In the genomic region with DNA sequence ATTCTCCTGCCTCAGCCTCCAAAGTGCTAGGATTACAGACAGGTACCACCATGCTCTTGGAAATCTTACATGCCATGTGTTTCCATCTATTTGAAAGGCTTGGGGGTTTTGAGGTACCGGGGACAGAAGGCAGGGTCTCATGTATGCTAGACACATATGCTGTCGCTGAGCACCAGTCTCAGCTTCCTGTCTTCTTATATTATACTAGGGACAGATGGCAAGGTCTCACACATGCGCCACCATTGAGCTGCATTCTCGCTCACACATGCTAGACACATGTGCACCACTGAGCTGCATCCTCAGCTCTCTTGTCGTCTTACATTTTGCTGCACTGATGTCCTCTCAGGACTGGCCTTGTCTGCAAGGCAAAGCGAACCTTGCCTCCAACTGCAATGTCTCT, we compare ENCODE assay signal across 17 mouse cellular contexts. TPM values are rescaled to one million over a fixed set of nuclear protein-coding genes. Genes with fewer than 3 reads are reported as not detected.
A peak's percentile ranks its signal among the peaks of the same experiment; 100 is the strongest.
DNase-seq lines count a peak whose midpoint lies in the region; ATAC-seq and TF ChIP-seq lines count a peak whose summit lies in the region.
"Had no signal": no experiment of that assay in that cellular context is flagged by ENCODE, and none has a peak within 500 bp of the region (broad histone marks: within the 10 kb centered on the region; RNA-seq: fewer than 3 reads in every experiment).

No protein-coding gene starts in this region.

- DNase-seq in heart, adult 2 months: no peak
- no peak for DNase-seq in heart, postnatal 25 days (ENCODE audit: low spot score)
- DNase-seq in limb, embryonic 10.5 days (ENCODE audit: low spot score): no peak
- DNase-seq in embryo, embryonic 9.5 days (ENCODE audit: extremely low spot score): no peak
- DNase-seq: thymus, postnatal 14 days had no signal

- no peak for TF ChIP-seq EP300 in heart, adult 2 months (IDR thresholded peaks at IDR 0.05; ENCODE audit: insufficient read depth, low read depth, low read length)

- no peak overlapping the region for H3K4me3 ChIP-seq in heart, adult 2 months
- no peak overlapping the region for H3K4me3 ChIP-seq in limb, embryonic 15.5 days
- no peak overlapping the region for H3K4me3 ChIP-seq in limb, embryonic 10.5 days
- no peak overlapping the region for H3K4me3 ChIP-seq in neural tube, embryonic 13.5 days
- H3K4me3 ChIP-seq in neural tube, embryonic 15.5 days (replicated peaks): no peak overlapping the region
- no peak overlapping the region for H3K4me3 ChIP-seq in stomach, embryonic 16.5 days (replicated peaks; ENCODE audit: low read length)
- H3K4me3 ChIP-seq: embryonic facial prominence, embryonic 13.5 days; kidney, embryonic 15.5 days; layer of hippocampus, adult 2 months; liver, embryonic 13.5 days had no signal

- H3K27ac ChIP-seq in heart, adult 2 months: peak overlapping the region; percentile 44
- peak overlapping the region; percentile 6; the same call in 1 of the 2 replicates for H3K27ac ChIP-seq in limb, embryonic 15.5 days
- H3K27ac ChIP-seq in limb, embryonic 10.5 days: no peak overlapping the region
- no peak overlapping the region; the same call in 1 of the 2 replicates for H3K27ac ChIP-seq in neural tube, embryonic 13.5 days (replicated peaks)
- H3K27ac ChIP-seq in neural tube, embryonic 15.5 days (replicated peaks): no peak overlapping the region
- H3K27ac ChIP-seq in stomach, embryonic 16.5 days (ENCODE audit: low read length): peak overlapping the region; percentile 8; the same call in 1 of the 2 replicates
- H3K27ac ChIP-seq: embryonic facial prominence, embryonic 13.5 days; kidney, embryonic 15.5 days; layer of hippocampus, adult 2 months; liver, embryonic 13.5 days had no signal

- intact Hi-C loops in heart, adult 2 months (cut with DNase I): no loop called here
- intact Hi-C loops in heart, postnatal 25 days (cut with DNase I): no loop called here

- no peak overlapping the region for H3K9ac ChIP-seq in heart, adult 2 months (ENCODE audit: low read depth, low read length)
- H3K9ac ChIP-seq in limb, embryonic 15.5 days: no peak overlapping the region
- no peak overlapping the region for H3K9ac ChIP-seq in neural tube, embryonic 13.5 days
- no peak overlapping the region for H3K9ac ChIP-seq in neural tube, embryonic 15.5 days (replicated peaks)
- no peak overlapping the region for H3K9ac ChIP-seq in stomach, embryonic 16.5 days (ENCODE audit: low read length)
- H3K9ac ChIP-seq: embryonic facial prominence, embryonic 13.5 days; kidney, embryonic 15.5 days; liver, embryonic 13.5 days had no signal

- no peak for TF ChIP-seq POLR2A in heart, adult 2 months (IDR thresholded peaks at IDR 0.05; ENCODE audit: insufficient read depth, low read depth, low read length)

- no peak overlapping the region for H3K4me2 ChIP-seq in limb, embryonic 15.5 days
- H3K4me2 ChIP-seq in neural tube, embryonic 13.5 days: no peak overlapping the region
- no peak overlapping the region for H3K4me2 ChIP-seq in neural tube, embryonic 15.5 days
- H3K4me2 ChIP-seq in stomach, embryonic 16.5 days (ENCODE audit: low read depth, low read length): no peak overlapping the region
- H3K4me2 ChIP-seq: kidney, embryonic 15.5 days; liver, embryonic 13.5 days had no signal

- H3K79me2 ChIP-seq in heart, adult 2 months (replicated peaks; ENCODE audit: control insufficient read depth, insufficient read depth, low read length): no peaks in the 10 kb centered on the region

- no peak for TF ChIP-seq CTCF in heart, adult 2 months (IDR thresholded peaks at IDR 0.05)

- no peak for ATAC-seq in limb, embryonic 15.5 days (ENCODE audit: insufficient number of reproducible peaks, low FRiP score, low TSS enrichment, low read depth)
- ATAC-seq in neural tube, embryonic 13.5 days (ENCODE audit: low read depth): peak; percentile 71; the same call in 1 of the 2 replicates
- no peak for ATAC-seq in neural tube, embryonic 15.5 days (ENCODE audit: low FRiP score)
- ATAC-seq in stomach, embryonic 16.5 days (ENCODE audit: insufficient read depth, low FRiP score): no peak

- peaks cover 10% of the 10 kb centered on the region for H3K4me1 ChIP-seq in heart, adult 2 months (ENCODE audit: control insufficient read depth, insufficient read depth, low read length)
- H3K4me1 ChIP-seq in limb, embryonic 15.5 days: peaks cover 11% of the 10 kb centered on the region
- peaks cover 8% of the 10 kb centered on the region for H3K4me1 ChIP-seq in limb, embryonic 10.5 days
- peaks cover 23% of the 10 kb centered on the region for H3K4me1 ChIP-seq in neural tube, embryonic 13.5 days (replicated peaks)
- H3K4me1 ChIP-seq in neural tube, embryonic 15.5 days: peaks cover 20% of the 10 kb centered on the region
- peaks cover 19% of the 10 kb centered on the region for H3K4me1 ChIP-seq in stomach, embryonic 16.5 days (ENCODE audit: control insufficient read depth, insufficient read depth, low read length)

- no peaks in the 10 kb centered on the region for H3K9me3 ChIP-seq in limb, embryonic 15.5 days
- no peaks in the 10 kb centered on the region for H3K9me3 ChIP-seq in limb, embryonic 10.5 days (replicated peaks)
- no peaks in the 10 kb centered on the region for H3K9me3 ChIP-seq in neural tube, embryonic 13.5 days
- no peaks in the 10 kb centered on the region for H3K9me3 ChIP-seq in neural tube, embryonic 15.5 days (replicated peaks)
- no peaks in the 10 kb centered on the region for H3K9me3 ChIP-seq in stomach, embryonic 16.5 days (replicated peaks; ENCODE audit: control insufficient read depth, low read length)
- H3K9me3 ChIP-seq: embryonic facial prominence, embryonic 13.5 days; G1E; kidney, embryonic 15.5 days; liver, embryonic 13.5 days had no signal

- 78% methylated on average over 6 of the region's 6 CpGs for WGBS in heart, adult 2 months
- WGBS in limb, embryonic 15.5 days: 68% methylated on average over 6 of the region's 6 CpGs
- 84% methylated on average over 6 of the region's 6 CpGs for whole genome bisulfite sequencing in limb, embryonic 10.5 days
- WGBS in neural tube, embryonic 13.5 days: 77% methylated on average over 6 of the region's 6 CpGs
- WGBS in neural tube, embryonic 15.5 days: 75% methylated on average over 6 of the region's 6 CpGs
- WGBS in stomach, embryonic 16.5 days: 84% methylated on average over 6 of the region's 6 CpGs

- peaks cover 5% of the 10 kb centered on the region for H3K36me3 ChIP-seq in heart, adult 2 months (ENCODE audit: control insufficient read depth, insufficient read depth, low read length)
- no peaks in the 10 kb centered on the region for H3K36me3 ChIP-seq in limb, embryonic 15.5 days
- no peaks in the 10 kb centered on the region for H3K36me3 ChIP-seq in limb, embryonic 10.5 days
- no peaks in the 10 kb centered on the region for H3K36me3 ChIP-seq in neural tube, embryonic 13.5 days
- H3K36me3 ChIP-seq in neural tube, embryonic 15.5 days: no peaks in the 10 kb centered on the region
- no peaks in the 10 kb centered on the region for H3K36me3 ChIP-seq in stomach, embryonic 16.5 days (ENCODE audit: control insufficient read depth, insufficient read depth, low read length)
- H3K36me3 ChIP-seq: embryonic facial prominence, embryonic 13.5 days; G1E; kidney, embryonic 15.5 days; liver, embryonic 13.5 days had no signal

- H3K27me3 ChIP-seq in heart, adult 2 months (ENCODE audit: control insufficient read depth, insufficient read depth, low read length): no peaks in the 10 kb centered on the region
- no peaks in the 10 kb centered on the region for H3K27me3 ChIP-seq in limb, embryonic 15.5 days
- no peaks in the 10 kb centered on the region for H3K27me3 ChIP-seq in limb, embryonic 10.5 days (ENCODE audit: low read depth, poor library complexity, severe bottlenecking)
- H3K27me3 ChIP-seq in neural tube, embryonic 13.5 days: no peaks in the 10 kb centered on the region; the same call in 1 of the 2 replicates
- no peaks in the 10 kb centered on the region for H3K27me3 ChIP-seq in neural tube, embryonic 15.5 days (replicated peaks)
- H3K27me3 ChIP-seq in stomach, embryonic 16.5 days (ENCODE audit: control insufficient read depth, insufficient read depth, low read length): no peaks in the 10 kb centered on the region
- H3K27me3 ChIP-seq: embryonic facial prominence, embryonic 13.5 days; kidney, embryonic 15.5 days; liver, embryonic 13.5 days had no signal

RNA-seq across cellular contexts. Expression of gene Lpin1, which starts 8.7 kb away (rescaled TPM):
- 100 to 1,000 TPM; 160 to 171 TPM for total RNA-seq in heart, adult 2 months (2021)
- 96.8 and 110 TPM in 2 replicates for polyA plus RNA-seq in heart, adult 2 months (2012; rRNA removed)
- 100 to 1,000 TPM; 161 to 169 TPM for total RNA-seq in heart, postnatal 25 days (2021)
- 5.5 and 5.7 TPM in 2 replicates for polyA plus RNA-seq in limb, embryonic 15.5 days (2015; fragmentation: Nextera tagmentation; extraction: Ambion mirVana)
- 5.1 and 7.2 TPM in 2 replicates for polyA plus RNA-seq in limb, embryonic 10.5 days (2016; fragmentation: Nextera tagmentation; extraction: Ambion mirVana)
- 15.9 and 16.1 TPM in 2 replicates for polyA plus RNA-seq in neural tube, embryonic 13.5 days (2015; fragmentation: Nextera tagmentation; extraction: Ambion mirVana)
- polyA plus RNA-seq in neural tube, embryonic 15.5 days (2015; fragmentation: Nextera tagmentation; extraction: Ambion mirVana): 13.2 and 15.5 TPM in 2 replicates
- polyA plus RNA-seq in stomach, embryonic 16.5 days (2015; fragmentation: Nextera tagmentation; extraction: Ambion mirVana): 6.6 and 6.9 TPM in 2 replicates

RNA-seq across cellular contexts. Expression of gene Ntsr2, which starts 33.7 kb away (rescaled TPM):
- total RNA-seq in heart, adult 2 months (2021): 1 to 10 TPM; 7.9 to 9.3 TPM
- 15.1 and 20.5 TPM in 2 replicates for polyA plus RNA-seq in heart, adult 2 months (2012; rRNA removed)
- total RNA-seq in heart, postnatal 25 days (2021): 1 to 10 TPM; 7.5 to 9.9 TPM
- not detected in 2 replicates for polyA plus RNA-seq in limb, embryonic 15.5 days (2015; fragmentation: Nextera tagmentation; extraction: Ambion mirVana)
- polyA plus RNA-seq in limb, embryonic 10.5 days (2016; fragmentation: Nextera tagmentation; extraction: Ambion mirVana): not detected in 2 replicates
- 0.70 and 0.73 TPM in 2 replicates for polyA plus RNA-seq in neural tube, embryonic 13.5 days (2015; fragmentation: Nextera tagmentation; extraction: Ambion mirVana)
- 3.4 and 3.5 TPM in 2 replicates for polyA plus RNA-seq in neural tube, embryonic 15.5 days (2015; fragmentation: Nextera tagmentation; extraction: Ambion mirVana)
- not detected in 2 replicates for polyA plus RNA-seq in stomach, embryonic 16.5 days (2015; fragmentation: Nextera tagmentation; extraction: Ambion mirVana)
- total RNA-seq: adrenal gland, postnatal 14 days; megakaryocyte, adult 5-6 weeks had no signal
- polyA plus RNA-seq: C2C12; embryonic facial prominence, embryonic 13.5 days; G1E; liver, embryonic 13.5 days had no signal

Comparison
In these comparisons a context has a peak if more than half of its experiments do, and no peak if none do; other contexts are left out.
1. H3K27ac ChIP-seq: peak in heart, adult 2 months (single experiment), limb, embryonic 15.5 days (single experiment) and stomach, embryonic 16.5 days (single experiment); none in limb, embryonic 10.5 days (single experiment), neural tube, embryonic 13.5 days (single experiment) and neural tube, embryonic 15.5 days (single experiment).